ENCODE assay signal across 19 mouse cellular contexts in genomic region chr19:56534337-56534736, GRCm38 (mm10).
"Had no signal": no experiment of that assay in that cellular context is flagged by ENCODE, and none has a peak within 500 bp of the region (broad histone marks: within the 10 kb centered on the region; RNA-seq: fewer than 3 reads in every experiment).

No protein-coding gene starts in this region.

- DNase-seq: kidney, adult 18-20 months; kidney, adult 9 months; kidney, postnatal 14 days; left cerebral cortex, postnatal 4 days; right cerebral cortex, adult 18-20 months; right cerebral cortex, postnatal 25 days; spleen, adult 18-20 months; thymus, adult 18-20 months; thymus, postnatal 36 days had no signal

- ATAC-seq: liver, embryonic 12.5 days; midbrain, embryonic 13.5 days had no signal

- H3K4me2 ChIP-seq: limb, embryonic 12.5 days; limb, embryonic 15.5 days; liver, embryonic 12.5 days; lung, embryonic 15.5 days; midbrain, embryonic 13.5 days; neural tube, embryonic 12.5 days; neural tube, embryonic 15.5 days had no signal

- H3K9me3 ChIP-seq: limb, embryonic 12.5 days; limb, embryonic 15.5 days; liver, embryonic 12.5 days; liver, embryonic 15.5 days; lung, embryonic 15.5 days; megakaryocyte, embryonic 14.5 days; midbrain, embryonic 10.5 days; midbrain, embryonic 13.5 days; neural tube, embryonic 12.5 days; neural tube, embryonic 15.5 days had no signal

- H3K27ac ChIP-seq: limb, embryonic 12.5 days; limb, embryonic 15.5 days; liver, embryonic 12.5 days; midbrain, embryonic 10.5 days; midbrain, embryonic 13.5 days; neural tube, embryonic 12.5 days; neural tube, embryonic 15.5 days had no signal

- H3K9ac ChIP-seq: limb, embryonic 12.5 days; limb, embryonic 15.5 days; liver, embryonic 12.5 days; liver, embryonic 15.5 days; lung, embryonic 15.5 days; midbrain, embryonic 13.5 days; neural tube, embryonic 12.5 days; neural tube, embryonic 15.5 days had no signal

- H3K27me3 ChIP-seq: limb, embryonic 12.5 days; limb, embryonic 15.5 days; liver, embryonic 12.5 days; liver, embryonic 15.5 days; lung, embryonic 15.5 days; megakaryocyte, embryonic 14.5 days; midbrain, embryonic 13.5 days; neural tube, embryonic 12.5 days; neural tube, embryonic 15.5 days had no signal

- H3K4me1 ChIP-seq: limb, embryonic 12.5 days; limb, embryonic 15.5 days; liver, embryonic 12.5 days; midbrain, embryonic 10.5 days; midbrain, embryonic 13.5 days; neural tube, embryonic 12.5 days; neural tube, embryonic 15.5 days had no signal

- H3K4me3 ChIP-seq: limb, embryonic 12.5 days; limb, embryonic 15.5 days; liver, embryonic 12.5 days; liver, embryonic 15.5 days; lung, embryonic 15.5 days; megakaryocyte, embryonic 14.5 days; midbrain, embryonic 10.5 days; midbrain, embryonic 13.5 days; neural tube, embryonic 12.5 days; neural tube, embryonic 15.5 days had no signal
